Mouse (Mus musculus): ENCODE results near the gene Igflr1.

Igflr1 gene

GRCm38 (mm10) chr7:30613529-30614112 lies 48.4 kb downstream of the Igflr1 start:
- DNase-seq (ENCODE audit: low spot score): no peak

- no peak for DNase-seq (ENCODE audit: low spot score)
These were observed 49.2 kb downstream of the Igflr1 start for GRCm38 (mm10) chr7:30614454-30614853.

GRCm38 (mm10) chr7:30615049-30615760 lies 50.0 kb downstream of the Igflr1 start:
- peak; percentile 22 for DNase-seq (ENCODE audit: low spot score)
